Mouse (Mus musculus) kidney, postnatal 14 days (tissue): ENCODE measurements around the gene Prkag2.

ENCODE experiments used
- DNase-seq: peaks from one replicate; pipeline ENCODE4 v3.0.0; 2022; ENCODE audit warnings: mixed read lengths

Prkag2 gene

GRCm38 (mm10) chr5:24959758-24960157, 140.7 kb downstream of the Prkag2 start:
- no peak for DNase-seq

- no peak for DNase-seq
Measured at GRCm38 (mm10) chr5:24958596-24958995, 141.8 kb downstream of the Prkag2 start.

- DNase-seq: no peak
Measured at GRCm38 (mm10) chr5:24956891-24957290, 143.6 kb downstream of the Prkag2 start.

- no peak for DNase-seq
Measured at GRCm38 (mm10) chr5:24952842-24953741, 147.3 kb downstream of the Prkag2 start.

- no peak for DNase-seq
Measured at GRCm38 (mm10) chr5:24952212-24952611, 148.2 kb downstream of the Prkag2 start.

GRCm38 (mm10) chr5:24950891-24951574, 149.4 kb downstream of the Prkag2 start:
- DNase-seq: no peak

- no peak for DNase-seq
Measured at GRCm38 (mm10) chr5:24950039-24950438, 150.4 kb downstream of the Prkag2 start.

- no peak for DNase-seq
Measured at GRCm38 (mm10) chr5:24938046-24938822, 162.2 kb downstream of the Prkag2 start.

- DNase-seq: no peak
Measured at GRCm38 (mm10) chr5:24936451-24936850, 164.0 kb downstream of the Prkag2 start.

GRCm38 (mm10) chr5:24935446-24935845, 165.0 kb downstream of the Prkag2 start:
- peak; percentile 70 for DNase-seq

- no peak for DNase-seq
Measured at GRCm38 (mm10) chr5:24933760-24934159, 166.7 kb downstream of the Prkag2 start.

- DNase-seq: peak; percentile 50
Measured at GRCm38 (mm10) chr5:24931578-24932185, 168.8 kb downstream of the Prkag2 start.

- DNase-seq: no peak
Measured at GRCm38 (mm10) chr5:24930831-24931577, 169.4 kb downstream of the Prkag2 start.

- no peak for DNase-seq
Measured at GRCm38 (mm10) chr5:24928816-24929215, 171.6 kb downstream of the Prkag2 start.

- no peak for DNase-seq
Measured at GRCm38 (mm10) chr5:24927706-24928105, 172.7 kb downstream of the Prkag2 start.

GRCm38 (mm10) chr5:24919155-24919554, 181.3 kb downstream of the Prkag2 start:
- peak; percentile 55 for DNase-seq

- DNase-seq: no peak
Measured at GRCm38 (mm10) chr5:24916511-24916910, 183.9 kb downstream of the Prkag2 start.

GRCm38 (mm10) chr5:24915119-24915518, 185.3 kb downstream of the Prkag2 start:
- no peak for DNase-seq

- DNase-seq: no peak
Measured at GRCm38 (mm10) chr5:24913656-24914055, 186.8 kb downstream of the Prkag2 start.

GRCm38 (mm10) chr5:24908820-24909716, 191.4 kb downstream of the Prkag2 start:
- peak; percentile 30 for DNase-seq
